Mouse (Mus musculus): ENCODE results near the gene Cacng7.

Cacng7 gene

GRCm38 (mm10) chr7:3345301-3345700, 12.5 kb downstream of the Cacng7 start:
- DNase-seq (ENCODE audit: low read depth, low spot score) = peak; percentile 51

GRCm38 (mm10) chr7:3347366-3348287, 14.9 kb downstream of the Cacng7 start:
- DNase-seq (ENCODE audit: low read depth, low spot score) = peak; percentile 100

DNA sequence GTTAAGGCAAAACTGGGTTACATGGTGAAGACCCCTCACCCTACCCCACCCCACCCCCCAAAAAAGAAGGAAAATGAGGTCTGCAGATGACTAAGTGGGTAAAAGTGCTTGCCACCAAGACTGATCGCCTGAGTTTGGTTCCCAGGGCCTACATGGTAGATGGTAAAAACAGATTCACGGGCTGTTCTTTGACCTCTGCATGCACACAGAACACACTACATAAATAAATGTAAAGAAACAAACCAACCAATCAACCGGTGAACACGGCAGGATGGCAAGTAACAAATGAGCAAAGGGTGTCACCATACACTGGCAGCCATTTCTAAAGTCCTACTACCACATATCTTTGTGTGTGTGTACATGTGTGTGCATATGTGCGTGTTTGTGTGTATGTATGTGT, 15.6 kb downstream of the Cacng7 start:
- peak; percentile 91 for DNase-seq (ENCODE audit: low read depth, low spot score)

DNA sequence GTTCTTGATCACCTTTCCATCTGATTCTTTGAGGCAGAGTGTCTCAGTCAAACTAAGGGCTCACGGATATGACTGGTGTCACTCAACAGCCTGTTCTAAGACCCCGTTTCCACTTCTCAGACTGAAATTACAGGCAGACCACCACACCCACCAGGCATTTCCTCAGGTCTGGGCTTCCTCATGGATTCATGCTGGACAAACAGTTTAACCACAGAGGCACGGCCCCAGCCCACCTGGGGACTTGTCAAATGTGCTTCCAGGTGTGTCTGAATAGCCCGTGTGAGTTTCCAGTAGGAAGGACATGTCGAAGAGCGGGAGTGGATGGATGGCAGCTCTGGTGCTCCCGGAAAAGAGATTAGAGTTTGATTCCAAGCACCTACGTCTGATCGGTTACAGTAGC, 17.0 kb downstream of the Cacng7 start:
- DNase-seq (ENCODE audit: low read depth, low spot score) = peak; percentile 54

DNA sequence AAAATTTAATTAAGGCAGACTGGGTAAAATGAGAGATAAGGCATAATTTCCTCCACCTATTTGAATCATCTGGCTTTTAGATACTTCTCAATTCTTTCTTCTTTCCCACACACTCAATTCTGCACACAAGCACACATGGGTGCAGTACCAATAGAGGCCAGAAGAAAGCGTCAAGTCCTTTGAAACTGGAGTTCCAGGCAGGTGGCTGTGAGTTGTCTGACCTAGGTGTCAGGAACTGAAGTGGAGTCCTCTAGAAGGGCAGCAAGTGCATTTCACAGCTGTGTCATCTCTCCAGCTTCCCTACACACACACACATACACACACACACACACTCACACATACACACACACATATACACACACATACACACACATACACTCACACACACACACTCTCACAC, 18.8 kb downstream of the Cacng7 start:
- DNase-seq (ENCODE audit: low read depth, low spot score) = peak; percentile 78

DNA sequence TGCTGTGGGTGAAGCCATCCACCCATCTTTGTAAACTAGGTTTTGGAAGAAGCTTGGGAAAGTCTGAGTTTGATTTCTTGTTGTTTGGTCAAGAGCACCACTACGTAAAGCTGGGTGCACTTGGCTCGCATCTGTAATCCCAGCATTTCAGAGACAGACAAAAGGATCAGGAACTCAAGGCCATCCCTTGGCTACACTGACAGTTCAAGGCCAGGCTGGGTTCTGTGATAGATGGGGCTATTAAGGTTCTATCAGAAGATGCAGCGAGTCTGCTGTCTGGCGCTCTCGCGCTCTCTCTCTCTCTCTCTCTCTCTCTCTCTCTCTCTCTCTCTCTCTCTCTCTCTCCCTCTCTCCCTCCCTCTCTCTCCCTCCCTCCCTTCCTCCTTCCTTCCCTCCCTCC, 22.1 kb downstream of the Cacng7 start:
- DNase-seq (ENCODE audit: low read depth, low spot score) = peak; percentile 54

DNA sequence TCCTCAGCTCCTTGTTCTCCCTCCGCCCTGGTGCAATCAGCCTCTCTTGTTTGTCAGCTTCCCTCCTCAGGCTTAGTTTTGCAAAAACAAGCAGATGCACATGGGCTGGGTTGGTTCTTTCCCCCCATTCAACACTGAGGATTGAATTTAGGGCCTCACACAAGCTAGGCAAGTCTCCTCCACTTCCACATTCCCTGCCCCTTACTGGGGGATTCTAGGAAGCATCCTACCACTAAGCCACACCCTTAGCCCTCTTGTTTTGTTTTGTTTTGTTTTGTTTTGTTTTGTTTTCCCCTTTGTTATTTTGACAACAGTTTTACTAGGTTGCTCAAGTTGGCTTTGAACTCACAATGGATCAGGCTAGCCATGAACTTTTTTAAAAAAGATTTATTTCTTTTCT, 27.9 kb downstream of the Cacng7 start:
- peak; percentile 81 for DNase-seq (ENCODE audit: low read depth, low spot score)

DNA sequence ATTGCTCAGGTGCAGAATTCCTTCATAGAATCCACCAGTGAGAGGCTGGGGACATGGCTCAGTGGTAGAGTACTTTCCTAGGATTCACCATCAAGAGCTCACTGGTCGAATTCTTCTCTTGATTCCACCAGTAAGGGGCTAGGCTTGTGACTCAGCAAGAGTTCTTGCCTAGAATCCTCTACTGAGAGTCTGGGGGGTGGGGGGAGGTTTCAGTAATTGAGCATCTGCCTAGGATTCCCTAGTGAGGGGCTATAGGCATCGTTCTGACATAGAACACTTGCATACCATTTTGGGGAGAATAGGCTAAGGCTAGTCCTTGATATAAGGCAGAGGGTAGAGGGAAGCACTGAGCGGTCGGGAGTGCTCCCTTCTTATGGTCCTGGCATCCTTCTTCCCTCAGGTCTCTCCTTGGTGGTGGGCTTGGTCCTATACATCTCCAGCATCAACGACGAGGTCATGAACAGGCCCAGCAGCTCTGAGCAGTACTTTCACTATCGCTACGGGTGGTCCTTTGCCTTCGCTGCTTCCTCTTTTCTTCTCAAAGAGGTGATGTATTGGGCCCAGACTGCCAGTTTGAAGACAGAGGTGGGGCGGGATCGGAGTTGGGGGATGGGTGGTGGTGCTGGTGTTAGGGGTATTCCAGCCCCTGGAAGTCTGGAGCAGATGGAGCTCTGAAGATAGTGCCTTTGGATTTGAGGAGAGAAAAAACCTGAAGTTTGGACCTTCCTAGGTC, 33.0 kb downstream of the Cacng7 start:
- peak; percentile 87 for DNase-seq (ENCODE audit: low read depth, low spot score)

DNA sequence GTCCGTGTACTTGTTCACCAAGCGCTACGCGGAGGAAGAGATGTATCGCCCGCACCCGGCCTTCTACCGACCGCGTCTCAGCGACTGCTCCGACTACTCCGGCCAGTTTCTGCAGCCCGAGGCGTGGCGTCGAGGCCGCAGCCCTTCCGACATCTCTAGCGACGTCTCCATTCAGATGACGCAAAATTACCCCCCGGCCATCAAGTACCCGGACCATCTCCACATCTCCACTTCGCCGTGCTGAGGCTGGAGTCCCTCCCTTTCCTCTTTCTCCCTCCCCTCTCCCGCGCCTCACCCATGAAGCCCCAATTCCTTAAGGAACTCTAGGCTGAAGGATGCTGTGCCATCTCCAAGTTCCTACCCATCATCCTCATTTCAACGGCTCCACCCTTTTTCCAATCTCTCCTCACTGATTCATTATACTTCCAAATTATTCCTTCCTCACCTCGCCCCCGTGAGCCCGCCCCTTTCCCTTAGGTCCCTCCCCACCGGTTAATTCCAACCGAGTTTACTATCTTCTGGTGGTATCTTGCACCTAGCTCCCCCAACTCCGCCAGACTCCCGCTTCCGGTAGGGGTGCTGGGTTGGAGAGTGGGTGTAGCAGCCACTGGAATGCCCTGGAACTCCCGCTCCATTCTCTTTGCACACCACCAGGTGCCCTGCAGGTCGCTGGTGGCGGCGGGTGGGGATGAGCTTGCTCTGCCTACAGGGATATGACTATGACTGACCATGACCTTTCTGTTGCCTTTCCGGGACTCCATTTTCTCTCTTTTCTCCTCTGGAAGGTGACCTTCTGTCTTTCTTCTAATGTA, 34.2 kb downstream of the Cacng7 start:
- peak; percentile 96 for DNase-seq (ENCODE audit: low read depth, low spot score)

DNA sequence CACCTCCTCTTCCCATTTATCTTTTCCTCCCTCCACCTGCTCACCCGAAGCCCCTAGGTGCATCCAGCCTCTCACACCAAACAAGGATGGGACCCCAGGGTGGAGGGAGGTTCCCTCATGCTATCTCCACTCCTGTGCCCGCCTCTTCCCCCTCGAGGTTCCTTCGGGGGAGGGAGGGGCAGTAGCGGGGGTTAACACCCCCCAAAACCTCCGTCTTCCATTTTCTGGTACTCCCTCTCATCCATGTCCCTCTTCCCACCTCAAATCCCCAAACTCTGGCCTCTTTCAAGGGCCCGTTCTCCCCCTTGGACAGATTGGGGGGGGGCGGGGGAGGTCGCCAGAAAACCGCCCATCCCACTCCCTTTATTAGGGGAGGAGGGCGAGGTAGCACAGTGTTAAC, 34.8 kb downstream of the Cacng7 start:
- DNase-seq (ENCODE audit: low read depth, low spot score) = peak; percentile 85

DNA sequence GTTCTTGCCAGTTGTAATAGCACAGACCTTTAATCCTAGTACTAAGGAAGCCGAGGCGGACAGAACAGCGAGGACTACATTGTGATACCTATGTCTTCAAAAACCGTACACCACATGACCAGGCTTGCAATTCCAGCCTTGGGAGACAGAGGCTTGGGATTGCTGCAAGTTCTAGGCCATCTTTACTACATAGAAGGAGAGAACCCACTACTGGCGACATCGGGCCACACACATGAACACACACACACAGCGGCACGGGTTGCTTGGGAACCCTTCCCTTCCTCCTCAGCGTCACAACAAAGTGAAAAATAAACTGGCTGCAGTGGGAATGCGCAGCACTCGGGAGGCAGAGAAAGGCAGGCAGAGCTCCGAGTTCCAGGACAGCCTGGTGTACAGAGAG, 35.6 kb downstream of the Cacng7 start:
- DNase-seq (ENCODE audit: low read depth, low spot score) = peak; percentile 79

- DNase-seq (ENCODE audit: low read depth, low spot score) = no peak
These were observed 36.4 kb downstream of the Cacng7 start for GRCm38 (mm10) chr7:3369189-3369588.

- DNase-seq (ENCODE audit: low read depth, low spot score) = peak; percentile 85
These were observed 37.7 kb downstream of the Cacng7 start for GRCm38 (mm10) chr7:3370407-3370806.

DNA sequence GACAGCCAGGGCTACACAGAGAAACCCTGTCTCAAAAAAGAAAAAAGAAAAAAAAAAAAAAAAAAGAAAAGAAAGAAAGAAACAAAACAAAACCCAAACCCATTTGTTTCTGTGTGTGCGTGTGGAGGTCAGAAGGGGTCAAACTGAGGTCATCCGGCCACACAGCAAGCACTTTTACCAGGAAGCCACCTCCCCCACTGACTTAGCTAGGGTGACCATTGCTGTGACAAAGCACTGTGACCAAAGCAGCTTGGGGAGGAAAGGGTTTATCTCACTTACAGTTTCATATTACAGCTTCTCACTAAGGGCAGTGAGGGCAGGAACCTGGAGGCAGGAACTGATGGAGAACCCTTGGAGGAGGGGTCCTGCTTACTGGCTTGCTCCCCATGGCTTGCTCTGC, 39.6 kb downstream of the Cacng7 start:
- peak; percentile 89 for DNase-seq (ENCODE audit: low read depth, low spot score)

GRCm38 (mm10) chr7:3373754-3374153, 41.0 kb downstream of the Cacng7 start:
- DNase-seq (ENCODE audit: low read depth, low spot score) = no peak

DNA sequence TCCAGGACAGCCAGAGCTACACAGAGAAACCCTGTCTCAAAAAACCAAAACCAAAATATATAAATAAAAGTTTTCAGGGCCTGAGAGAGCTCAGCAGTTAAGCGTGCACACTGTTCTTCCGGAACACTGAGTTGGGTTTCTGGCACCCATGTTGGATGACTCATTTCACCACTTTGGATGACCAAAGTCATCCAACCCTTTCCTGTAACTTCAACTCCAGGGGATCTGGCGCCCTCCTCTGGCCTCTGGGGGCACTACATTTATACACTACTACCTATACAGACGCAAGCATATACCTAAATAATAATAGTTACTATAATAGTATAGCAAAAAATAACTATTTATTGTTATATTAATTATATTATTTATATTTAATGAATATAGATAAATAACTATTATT, 44.1 kb downstream of the Cacng7 start:
- DNase-seq (ENCODE audit: low read depth, low spot score) = peak; percentile 80

DNA sequence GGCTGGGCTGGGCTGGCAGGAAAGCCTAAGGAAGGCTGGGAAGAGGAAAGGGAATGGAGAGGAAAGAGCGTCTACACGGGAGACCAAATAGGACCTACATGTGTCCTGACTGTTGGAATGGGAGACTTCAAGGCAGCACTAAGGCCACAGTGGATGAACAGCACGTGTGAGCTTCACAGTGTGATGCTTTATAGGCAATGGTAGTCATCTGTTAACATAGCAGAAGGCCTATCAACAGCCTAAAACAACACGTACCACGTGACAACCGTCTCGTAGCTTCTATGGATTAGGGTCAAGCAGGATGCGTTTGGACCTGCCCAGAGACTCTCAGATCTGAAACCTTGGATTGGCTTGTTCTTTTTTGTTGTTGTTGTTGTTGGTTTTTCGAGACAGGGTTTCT, 49.4 kb downstream of the Cacng7 start:
- no peak for DNase-seq (ENCODE audit: low read depth, low spot score)

DNA sequence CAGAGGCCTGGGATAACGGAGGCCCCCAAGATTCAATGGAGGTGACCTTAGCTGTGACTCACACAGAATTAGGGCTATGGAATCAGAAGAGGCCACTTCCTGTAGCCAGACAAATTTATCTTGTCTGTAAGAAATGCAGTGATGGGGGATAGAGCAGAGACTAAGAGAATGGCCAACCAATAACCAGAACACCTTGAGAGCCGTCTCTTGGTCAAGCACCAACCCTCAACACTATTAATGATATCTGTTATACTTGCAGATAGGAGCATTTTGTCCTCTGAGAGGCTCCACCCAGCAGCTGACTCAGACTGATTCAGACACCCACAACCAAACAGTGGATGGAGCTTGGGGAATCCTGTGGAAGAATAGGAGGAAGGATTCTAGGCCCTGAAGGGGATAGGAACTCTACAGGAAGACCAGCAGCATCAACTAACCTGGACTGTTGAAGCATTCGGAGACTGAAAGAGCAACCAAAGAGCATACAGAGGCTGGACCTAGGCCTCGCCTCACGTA, 52.1 kb downstream of the Cacng7 start:
- DNase-seq (ENCODE audit: low read depth, low spot score) = no peak

GRCm38 (mm10) chr7:3386036-3386730, 53.4 kb downstream of the Cacng7 start:
- no peak for DNase-seq (ENCODE audit: low read depth, low spot score)

DNA sequence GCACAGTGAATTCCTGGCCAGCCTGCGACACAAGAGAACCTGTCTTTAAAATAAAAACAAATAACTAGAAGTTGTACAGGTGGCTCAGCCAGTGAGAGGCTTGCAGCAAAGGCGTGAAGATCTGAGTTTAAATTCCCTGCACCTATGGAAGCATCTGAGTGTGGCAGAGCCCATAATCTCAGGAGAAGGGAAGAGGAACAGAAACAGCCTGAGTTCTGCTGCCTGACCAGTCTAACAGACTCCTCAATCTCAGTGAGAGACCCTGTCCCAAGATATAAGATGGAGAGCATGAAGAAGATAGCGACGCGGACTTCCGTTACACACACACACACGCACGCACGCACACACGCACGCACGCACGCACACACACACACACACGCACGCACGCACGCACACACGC, 55.0 kb downstream of the Cacng7 start:
- no peak for DNase-seq (ENCODE audit: low read depth, low spot score)

GRCm38 (mm10) chr7:3388885-3389284, 56.1 kb downstream of the Cacng7 start:
- no peak for DNase-seq (ENCODE audit: low read depth, low spot score)
